Mouse (Mus musculus): ENCODE data around the gene Scmh1.

Scmh1 gene

DNA sequence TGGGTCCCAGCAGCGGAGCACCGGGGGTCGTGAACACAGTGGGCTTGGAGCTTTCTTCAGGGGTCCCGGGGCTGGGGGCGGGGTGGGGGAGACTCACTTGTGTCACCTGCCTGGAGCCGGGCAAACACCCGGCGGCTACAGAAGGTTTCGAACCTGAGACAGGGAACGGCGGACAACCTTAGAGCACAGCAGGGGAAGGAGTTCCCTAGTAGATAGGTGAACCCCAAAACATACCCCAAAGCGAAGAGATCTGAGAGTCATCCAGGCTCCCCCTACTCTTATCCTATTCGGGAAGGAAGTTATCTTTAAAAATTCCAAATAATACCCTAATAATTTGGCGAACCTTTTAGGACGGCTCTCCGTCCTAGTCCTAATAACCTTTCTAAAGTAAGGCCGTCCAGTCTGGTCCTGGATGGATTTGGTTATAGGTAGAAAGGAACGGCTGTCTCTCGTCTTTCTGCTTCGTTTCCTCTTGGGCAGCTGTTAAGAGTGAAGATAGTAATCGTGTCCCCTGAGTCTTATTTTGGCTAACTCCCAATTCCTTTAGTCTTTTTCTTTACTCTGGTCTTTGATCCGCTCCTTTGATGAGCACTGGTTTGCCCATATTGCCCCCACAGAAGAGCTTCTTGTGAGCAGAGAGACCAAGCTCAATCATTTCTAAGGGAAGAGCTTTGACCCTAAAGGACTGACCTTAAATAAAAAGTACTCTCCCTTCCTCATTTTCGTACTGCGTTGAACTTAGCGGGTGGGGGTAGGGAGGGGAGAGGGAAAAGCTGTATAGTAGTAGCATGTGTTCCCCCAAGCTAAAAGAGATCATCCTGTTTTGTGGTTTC lies 941 bp downstream of the Scmh1 start:
- in situ Hi-C loops (cut with MseI, MboI): no loop called here

- in situ Hi-C loops (cut with MseI, MboI): no loop called here
These were observed 1.7 kb downstream of the Scmh1 start for GRCm38 (mm10) chr4:120406639-120407273.

DNA sequence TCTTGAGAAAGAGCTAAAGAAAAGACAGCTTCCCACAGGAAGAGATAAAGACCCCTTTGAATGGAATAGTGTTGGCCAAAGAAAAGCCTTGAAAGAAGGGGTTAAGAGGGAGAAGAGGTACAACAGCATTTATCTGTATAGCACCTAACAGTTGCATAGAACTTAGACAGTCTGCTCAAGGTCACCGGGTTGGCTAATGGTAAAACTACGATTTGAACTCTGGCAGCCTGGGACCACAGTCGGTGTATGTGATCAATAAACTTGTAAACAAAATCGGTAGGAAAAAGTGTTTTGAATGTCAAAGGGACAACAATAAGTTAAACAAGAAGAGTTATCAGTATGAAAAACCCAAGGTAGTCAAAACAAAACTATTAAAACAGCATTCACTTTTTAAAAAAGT lies 13.0 kb downstream of the Scmh1 start:
- in situ Hi-C loops (cut with MseI, MboI): no loop called here

DNA sequence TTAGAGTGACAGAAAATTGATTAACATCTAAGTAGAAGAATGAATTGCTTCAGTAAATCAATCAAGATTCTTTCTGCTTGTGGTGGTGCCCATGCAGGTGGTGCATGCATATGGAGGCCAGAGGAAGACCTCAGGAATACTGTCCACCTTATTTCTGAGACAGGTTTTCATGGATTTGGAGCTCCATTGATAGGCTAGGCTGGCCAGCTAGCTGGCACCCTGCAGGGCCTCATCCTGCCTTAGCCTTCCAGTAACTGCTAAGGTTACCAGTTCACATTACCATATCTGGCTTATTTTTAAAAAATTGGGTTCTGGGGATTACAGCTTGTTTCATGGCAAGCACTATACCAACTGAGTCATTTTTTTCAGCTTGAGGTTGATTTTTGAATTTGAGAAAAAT lies 15.1 kb downstream of the Scmh1 start:
- in situ Hi-C loops (cut with MseI, MboI): no loop called here

- in situ Hi-C loops (cut with MseI, MboI): no loop called here
These were observed 15.6 kb downstream of the Scmh1 start for GRCm38 (mm10) chr4:120420685-120421084.

DNA sequence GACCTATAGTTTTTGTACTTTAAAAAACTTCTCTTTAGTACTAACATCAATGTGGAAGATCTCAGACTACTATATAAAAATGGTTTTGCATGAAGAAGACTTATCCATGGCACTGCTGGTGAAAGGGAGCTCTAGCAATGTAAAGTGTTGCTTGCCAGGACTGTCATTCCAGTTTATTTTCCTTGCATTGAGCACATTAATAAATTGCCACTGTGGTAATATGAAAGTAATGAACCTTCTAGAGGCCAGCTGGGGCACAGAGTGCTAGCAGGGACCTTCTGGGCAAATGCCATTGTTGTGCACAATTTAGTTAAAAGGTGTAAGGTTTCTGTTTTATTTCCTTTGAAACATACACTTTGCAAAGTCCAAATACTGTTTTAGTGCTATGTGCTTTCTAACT lies 25.5 kb downstream of the Scmh1 start:
- in situ Hi-C loops (cut with MseI, MboI): no loop called here

DNA sequence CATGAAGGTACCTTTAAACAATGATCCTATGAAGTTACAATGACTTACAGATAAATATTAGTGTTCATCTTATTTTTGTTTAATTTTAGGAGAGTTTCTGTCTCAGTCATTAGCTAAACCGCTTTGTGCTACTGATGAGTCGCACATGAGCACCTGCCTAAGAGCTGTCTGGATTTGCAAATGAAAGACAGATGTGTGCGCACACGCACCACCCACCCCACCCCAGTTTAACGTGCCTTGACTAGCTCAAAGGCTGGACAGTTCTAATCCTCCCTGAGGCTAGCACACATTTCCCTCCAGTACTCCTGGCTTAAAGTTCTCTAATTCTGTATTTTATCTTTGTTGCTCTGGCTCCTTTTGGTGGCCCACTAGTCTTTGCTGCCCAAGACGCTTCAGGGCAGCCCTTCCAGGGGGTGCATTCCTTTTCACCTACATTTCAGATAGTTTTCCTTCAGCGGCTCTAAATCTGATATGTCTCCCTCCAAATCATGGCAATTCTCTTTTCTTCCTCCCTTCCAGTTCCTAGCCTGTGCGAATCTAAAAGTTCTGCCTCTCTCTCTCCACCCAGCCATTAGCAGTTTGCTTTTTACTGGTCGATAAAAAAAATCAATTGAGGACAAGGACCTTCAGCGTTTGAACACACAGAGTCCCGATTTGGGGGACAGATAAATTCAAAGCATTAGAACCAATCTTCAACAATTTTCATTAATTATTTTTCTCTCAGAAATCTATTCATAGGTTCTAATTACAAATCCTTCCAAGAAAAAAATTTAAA lies 27.7 kb downstream of the Scmh1 start:
- in situ Hi-C loops (cut with MseI, MboI): no loop called here

GRCm38 (mm10) chr4:120461741-120462140 lies 56.7 kb downstream of the Scmh1 start:
- in situ Hi-C loops (cut with MseI, MboI): no loop called here

DNA sequence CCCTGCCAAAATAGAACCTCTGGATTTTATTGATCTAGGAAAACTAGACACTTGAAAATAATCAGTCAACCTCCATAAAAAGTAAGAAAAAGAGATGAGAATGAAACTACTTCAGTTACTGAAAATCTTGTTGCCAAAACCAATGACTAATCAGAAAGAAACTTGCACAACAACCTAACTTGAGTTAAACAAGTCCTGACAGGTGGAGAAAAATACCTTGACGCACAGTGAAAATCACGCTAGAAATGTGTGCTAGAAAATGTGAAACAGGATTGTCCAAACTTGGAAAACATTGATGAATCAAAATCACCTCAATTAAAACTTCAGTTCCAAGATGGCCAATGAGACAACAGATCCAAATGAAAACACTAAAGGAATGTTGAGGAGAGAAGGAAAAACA lies 67.9 kb downstream of the Scmh1 start:
- in situ Hi-C loops (cut with MseI, MboI): no loop called here

DNA sequence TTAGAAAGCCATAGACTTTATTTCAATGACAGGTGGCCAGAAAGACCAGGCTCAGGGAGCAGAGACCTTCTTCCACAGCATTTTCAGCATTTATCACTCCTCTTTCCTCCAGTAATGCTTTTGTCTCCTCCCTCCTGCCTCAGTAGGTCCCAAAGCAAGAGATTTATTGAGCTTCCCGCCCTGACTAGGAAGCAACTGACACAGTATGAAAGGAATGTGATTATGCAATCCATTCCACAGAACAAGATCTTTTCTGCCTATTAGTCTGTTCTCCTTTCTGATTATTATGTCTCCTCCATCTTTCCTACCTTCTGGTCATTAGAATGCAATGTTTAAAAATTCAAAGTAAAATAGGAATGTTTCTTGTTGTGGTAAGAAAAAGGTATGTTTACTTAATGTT lies 82.6 kb downstream of the Scmh1 start:
- in situ Hi-C loops (cut with MseI, MboI): no loop called here

DNA sequence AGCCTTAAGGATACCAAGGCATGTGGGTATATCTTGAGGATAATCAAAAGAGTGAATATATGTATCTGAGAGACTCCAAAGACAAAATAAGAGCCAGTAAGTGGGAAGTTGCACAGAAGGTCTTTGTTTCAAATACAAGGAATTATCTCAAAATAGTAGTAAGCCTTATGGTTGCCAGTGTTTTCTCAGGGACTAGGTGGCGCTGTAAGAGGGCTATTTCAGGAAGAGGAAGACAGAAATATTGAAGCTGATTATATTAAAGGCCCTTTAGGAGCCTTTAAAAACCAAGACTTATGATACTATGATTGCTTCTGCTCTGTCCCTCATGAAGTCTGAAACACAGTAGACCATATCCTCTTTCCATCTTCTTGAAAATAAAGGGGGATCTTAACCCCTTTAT lies 101.9 kb downstream of the Scmh1 start:
- in situ Hi-C loops (cut with MseI, MboI): no loop called here

DNA sequence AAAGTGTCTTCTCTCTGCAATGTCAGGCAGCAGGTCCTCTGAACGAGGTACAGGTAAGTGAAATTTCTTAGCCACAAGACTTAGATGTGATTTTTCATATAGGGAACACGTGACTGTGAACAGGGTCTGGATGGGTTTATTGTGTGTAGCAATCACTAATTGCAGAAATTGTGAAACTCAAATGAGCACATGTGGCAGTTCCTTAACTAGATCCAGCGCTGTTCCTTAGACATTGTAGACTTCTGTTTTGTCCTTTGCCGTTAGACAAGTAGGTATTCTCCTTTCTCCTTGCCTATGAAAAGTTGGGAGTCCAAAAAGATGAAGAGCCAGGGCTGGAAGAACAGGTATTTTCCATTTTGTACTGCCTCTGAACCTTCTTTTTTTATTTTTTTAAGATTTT lies 106.1 kb downstream of the Scmh1 start:
- in situ Hi-C loops (cut with MseI, MboI): no loop called here

GRCm38 (mm10) chr4:120514366-120514765 lies 109.3 kb downstream of the Scmh1 start:
- in situ Hi-C loops (cut with MseI, MboI): no loop called here

- in situ Hi-C loops (cut with MseI, MboI): no loop called here
These were observed 111.4 kb downstream of the Scmh1 start for GRCm38 (mm10) chr4:120516491-120516890.

- in situ Hi-C loops (cut with MseI, MboI): no loop called here
These were observed 111.8 kb downstream of the Scmh1 start for GRCm38 (mm10) chr4:120516907-120517306.

GRCm38 (mm10) chr4:120517335-120517734 lies 112.3 kb downstream of the Scmh1 start:
- in situ Hi-C loops (cut with MseI, MboI): no loop called here

DNA sequence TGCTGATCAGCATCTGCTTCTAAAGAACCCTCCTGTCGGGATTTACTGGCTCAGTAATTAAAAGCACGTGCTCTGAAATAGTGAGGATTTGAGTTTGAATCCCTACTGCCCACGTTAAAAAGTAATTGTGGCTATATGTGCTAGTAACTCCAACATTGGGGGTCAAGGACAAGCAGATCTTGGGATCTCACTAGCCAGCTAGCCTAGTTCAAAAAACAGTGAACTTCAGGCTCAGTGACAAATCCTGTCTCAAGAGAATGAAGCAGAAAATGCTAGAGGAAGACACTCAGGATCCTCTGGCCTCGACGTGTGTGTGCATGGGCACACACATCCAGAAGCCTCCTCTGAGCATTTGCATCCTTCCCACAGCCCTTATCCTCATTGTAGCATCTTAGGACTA lies 116.7 kb downstream of the Scmh1 start:
- in situ Hi-C loops (cut with MseI, MboI): no loop called here

GRCm38 (mm10) chr4:120522351-120522750 lies 117.3 kb downstream of the Scmh1 start:
- in situ Hi-C loops (cut with MseI, MboI): no loop called here

- in situ Hi-C loops (cut with MseI, MboI): no loop called here
These were observed 118.0 kb downstream of the Scmh1 start for GRCm38 (mm10) chr4:120523092-120523491.

DNA sequence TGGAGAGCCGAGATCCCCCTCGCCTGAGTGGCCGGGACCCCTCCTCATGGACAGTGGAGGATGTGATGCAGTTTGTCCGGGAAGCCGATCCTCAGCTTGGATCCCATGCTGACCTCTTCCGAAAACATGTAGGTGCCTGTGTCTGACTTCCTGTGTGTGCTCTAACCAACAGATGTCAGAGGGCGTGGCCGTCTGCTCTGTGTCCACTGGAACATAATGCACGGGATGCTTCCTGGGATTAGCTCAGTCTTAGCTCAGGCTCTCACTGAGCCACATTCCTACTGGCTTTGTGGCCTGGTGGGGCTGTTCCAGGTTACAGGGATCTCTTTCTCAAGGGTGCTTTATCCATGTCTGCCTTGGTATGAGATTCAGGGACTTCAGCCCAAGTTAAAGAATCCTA lies 123.1 kb downstream of the Scmh1 start:
- in situ Hi-C loops (cut with MseI, MboI): no loop called here

GRCm38 (mm10) chr4:120531986-120532385 lies 126.9 kb downstream of the Scmh1 start, which contains the start of gene Slfnl1:
TSS of gene Slfnl1 (plus strand) at chr4:120532231.
- in situ Hi-C loops (cut with MseI, MboI): no loop called here

GRCm38 (mm10) chr4:120538664-120539063 lies 133.6 kb downstream of the Scmh1 start:
- in situ Hi-C loops (cut with MseI, MboI): no loop called here

Data from mouse trophoblast stem cell (cell line).